Mouse (Mus musculus): ENCODE measurements around the gene Hmgb2. TPM values are rescaled to one million over a fixed set of nuclear protein-coding genes. Genes with fewer than 3 reads are reported as not detected.
A peak's percentile ranks its signal among the peaks of the same experiment; 100 is the strongest.

Gene Hmgb2
- polyA plus RNA-seq, 1 experiment from 2014 or later, result 251 TPM

GRCm38 (mm10) chr8:57486491-57487440 is 24.9 kb upstream of the Hmgb2 start:
- H3K4me3 ChIP-seq (ENCODE audit: low read length), result peak overlapping the region; percentile 99
- WGBS, result under 1% methylated on average over 54 of the region's 54 CpGs
- H3K27ac ChIP-seq (ENCODE audit: low read length), result peak overlapping the region; percentile 98
- peaks cover 12% of the 10 kb centered on the region for H3K36me3 ChIP-seq (ENCODE audit: control insufficient read depth, insufficient read depth)
- no peaks in the 10 kb centered on the region for H3K27me3 ChIP-seq (ENCODE audit: control insufficient read depth, insufficient read depth, low read length)
- peaks cover 12% of the 10 kb centered on the region for H3K4me1 ChIP-seq (ENCODE audit: control insufficient read depth, insufficient read depth, low read length)
- H3K4me2 ChIP-seq (ENCODE audit: low read depth, low read length), result peak overlapping the region; percentile 74
- peak overlapping the region; percentile 99 for H3K9ac ChIP-seq (ENCODE audit: low read length)
- peak; percentile 53 for ATAC-seq (replicated peaks; ENCODE audit: extremely low read depth, insufficient read depth, low FRiP score)
- no peaks in the 10 kb centered on the region for H3K9me3 ChIP-seq (replicated peaks; ENCODE audit: control insufficient read depth, low read length)

- peak within 1 kb of the TSS; percentile 99 for H3K9ac ChIP-seq (ENCODE audit: low read length)
- WGBS, result under 1% methylated on average over 65 of the region's 66 CpGs
- ATAC-seq (replicated peaks; ENCODE audit: extremely low read depth, insufficient read depth, low FRiP score), result peak; percentile 97
Measured at GRCm38 (mm10) chr8:57487441-57488155, 24.1 kb upstream of the Hmgb2 start, which contains the start of gene Sap30. TSS of gene Sap30 (minus strand) at chr8:57487860.

GRCm38 (mm10) chr8:57488312-57488765 is 23.4 kb upstream of the Hmgb2 start:
- Histone ChIP-seq H3K4me1 (ENCODE audit: control insufficient read depth, insufficient read depth, low read length) (peaks cover 12% of the 10 kb centered on the region), H3K4me3 (ENCODE audit: low read length) (peak overlapping the region; percentile 99)
- WGBS, result under 1% methylated on average over 25 of the region's 25 CpGs

More at GRCm38 (mm10) chr8:57487441-57488155, 24.1 kb upstream of the Hmgb2 start, which contains the start of gene Sap30:
- Histone ChIP-seq H3K4me2 (ENCODE audit: low read depth, low read length) (peak within 1 kb of the TSS; percentile 74), H3K27ac (ENCODE audit: low read length) (peak within 1 kb of the TSS; percentile 98), H3K4me3 (ENCODE audit: low read length) (peak within 1 kb of the TSS; percentile 99), H3K4me1 (ENCODE audit: control insufficient read depth, insufficient read depth, low read length) (peaks cover 12% of the 10 kb centered on the region), H3K36me3 (ENCODE audit: control insufficient read depth, insufficient read depth) (peaks cover 6% of the 10 kb centered on the region; the same call in 1 of the 2 replicates), H3K9me3 (replicated peaks; ENCODE audit: control insufficient read depth, low read length) (no peaks in the 10 kb centered on the region), H3K27me3 (ENCODE audit: control insufficient read depth, insufficient read depth, low read length) (no peaks in the 10 kb centered on the region)

GRCm38 (mm10) chr8:57489366-57489765 is 22.3 kb upstream of the Hmgb2 start:
- Histone ChIP-seq H3K4me1 (ENCODE audit: control insufficient read depth, insufficient read depth, low read length) (peaks cover 12% of the 10 kb centered on the region), H3K4me3 (ENCODE audit: low read length) (no peak overlapping the region), H3K27ac (ENCODE audit: low read length) (peak overlapping the region; percentile 95), H3K9me3 (replicated peaks; ENCODE audit: control insufficient read depth, low read length) (no peaks in the 10 kb centered on the region), H3K4me2 (ENCODE audit: low read depth, low read length) (no peak overlapping the region), H3K27me3 (ENCODE audit: control insufficient read depth, insufficient read depth, low read length) (no peaks in the 10 kb centered on the region), H3K36me3 (ENCODE audit: control insufficient read depth, insufficient read depth) (0 out of 2 replicates have a peak, but pooled peaks cover 3% of the 10 kb centered on the region), H3K9ac (ENCODE audit: low read length) (0 out of 2 replicates have a peak overlapping the region, but pooled peaks have one; percentile 34)
- no peak for ATAC-seq (replicated peaks; ENCODE audit: extremely low read depth, insufficient read depth, low FRiP score)
- WGBS, result 96% methylated on average over 1 of the region's 1 CpGs

More at GRCm38 (mm10) chr8:57488312-57488765, 23.4 kb upstream of the Hmgb2 start:
- Histone ChIP-seq H3K27ac (ENCODE audit: low read length) (peak overlapping the region; percentile 95), H3K27me3 (ENCODE audit: control insufficient read depth, insufficient read depth, low read length) (no peaks in the 10 kb centered on the region), H3K9ac (ENCODE audit: low read length) (peak overlapping the region; percentile 79), H3K9me3 (replicated peaks; ENCODE audit: control insufficient read depth, low read length) (no peaks in the 10 kb centered on the region), H3K36me3 (ENCODE audit: control insufficient read depth, insufficient read depth) (peaks cover 3% of the 10 kb centered on the region; the same call in 1 of the 2 replicates), H3K4me2 (ENCODE audit: low read depth, low read length) (peak overlapping the region; percentile 72)
- ATAC-seq (replicated peaks; ENCODE audit: extremely low read depth, insufficient read depth, low FRiP score), result peak; percentile 49

GRCm38 (mm10) chr8:57489896-57490295 is 21.8 kb upstream of the Hmgb2 start:
- H3K9ac ChIP-seq (ENCODE audit: low read length), result no peak overlapping the region
- ATAC-seq (replicated peaks; ENCODE audit: extremely low read depth, insufficient read depth, low FRiP score), result no peak

GRCm38 (mm10) chr8:57491873-57492272 is 19.8 kb upstream of the Hmgb2 start:
- H3K27ac ChIP-seq (ENCODE audit: low read length), result no peak overlapping the region
- H3K4me1 ChIP-seq (ENCODE audit: control insufficient read depth, insufficient read depth, low read length), result peaks cover 5% of the 10 kb centered on the region
- 0 out of 2 replicates have a peak, but pooled peaks cover 3% of the 10 kb centered on the region for H3K36me3 ChIP-seq (ENCODE audit: control insufficient read depth, insufficient read depth)
- WGBS, result 86% methylated on average over 4 of the region's 4 CpGs
- H3K4me2 ChIP-seq (ENCODE audit: low read depth, low read length), result no peak overlapping the region
- no peaks in the 10 kb centered on the region for H3K9me3 ChIP-seq (replicated peaks; ENCODE audit: control insufficient read depth, low read length)
- no peaks in the 10 kb centered on the region for H3K27me3 ChIP-seq (ENCODE audit: control insufficient read depth, insufficient read depth, low read length)
- no peak overlapping the region for H3K9ac ChIP-seq (ENCODE audit: low read length)
- ATAC-seq (replicated peaks; ENCODE audit: extremely low read depth, insufficient read depth, low FRiP score), result no peak
- no peak overlapping the region for H3K4me3 ChIP-seq (ENCODE audit: low read length)

More at GRCm38 (mm10) chr8:57489896-57490295, 21.8 kb upstream of the Hmgb2 start:
- H3K4me2 ChIP-seq (ENCODE audit: low read depth, low read length), result no peak overlapping the region
- no peaks in the 10 kb centered on the region for H3K27me3 ChIP-seq (ENCODE audit: control insufficient read depth, insufficient read depth, low read length)
- H3K4me1 ChIP-seq (ENCODE audit: control insufficient read depth, insufficient read depth, low read length), result peaks cover 12% of the 10 kb centered on the region
- no peaks in the 10 kb centered on the region for H3K9me3 ChIP-seq (replicated peaks; ENCODE audit: control insufficient read depth, low read length)
- 0 out of 2 replicates have a peak, but pooled peaks cover 3% of the 10 kb centered on the region for H3K36me3 ChIP-seq (ENCODE audit: control insufficient read depth, insufficient read depth)
- no peak overlapping the region for H3K4me3 ChIP-seq (ENCODE audit: low read length)
- no peak overlapping the region for H3K27ac ChIP-seq (ENCODE audit: low read length)

GRCm38 (mm10) chr8:57498494-57498846 is 13.2 kb upstream of the Hmgb2 start:
- Histone ChIP-seq H3K36me3 (ENCODE audit: control insufficient read depth, insufficient read depth) (0 out of 2 replicates have a peak, but pooled peaks cover 3% of the 10 kb centered on the region), H3K9me3 (replicated peaks; ENCODE audit: control insufficient read depth, low read length) (peaks cover 3% of the 10 kb centered on the region; the same call in 1 of the 2 replicates), H3K27ac (ENCODE audit: low read length) (peak overlapping the region; percentile 42; the same call in 1 of the 2 replicates), H3K4me2 (ENCODE audit: low read depth, low read length) (peak overlapping the region; percentile 47), H3K4me1 (ENCODE audit: control insufficient read depth, insufficient read depth, low read length) (peaks cover 7% of the 10 kb centered on the region), H3K9ac (ENCODE audit: low read length) (peak overlapping the region; percentile 21; the same call in 1 of the 2 replicates), H3K27me3 (ENCODE audit: control insufficient read depth, insufficient read depth, low read length) (no peaks in the 10 kb centered on the region), H3K4me3 (ENCODE audit: low read length) (peak overlapping the region; percentile 22)
- no peak for ATAC-seq (replicated peaks; ENCODE audit: extremely low read depth, insufficient read depth, low FRiP score)
- WGBS, result 63% methylated on average over 8 of the region's 8 CpGs

- no peak for ATAC-seq (replicated peaks; ENCODE audit: extremely low read depth, insufficient read depth, low FRiP score)
- Histone ChIP-seq H3K9ac (ENCODE audit: low read length) (peak overlapping the region; percentile 21; the same call in 1 of the 2 replicates), H3K4me3 (ENCODE audit: low read length) (peak overlapping the region; percentile 22), H3K4me1 (ENCODE audit: control insufficient read depth, insufficient read depth, low read length) (peaks cover 7% of the 10 kb centered on the region), H3K9me3 (replicated peaks; ENCODE audit: control insufficient read depth, low read length) (peaks cover 3% of the 10 kb centered on the region; the same call in 1 of the 2 replicates), H3K27ac (ENCODE audit: low read length) (peak overlapping the region; percentile 42; the same call in 1 of the 2 replicates), H3K4me2 (ENCODE audit: low read depth, low read length) (peak overlapping the region; percentile 47), H3K27me3 (ENCODE audit: control insufficient read depth, insufficient read depth, low read length) (no peaks in the 10 kb centered on the region), H3K36me3 (ENCODE audit: control insufficient read depth, insufficient read depth) (0 out of 2 replicates have a peak, but pooled peaks cover 2% of the 10 kb centered on the region)
- 45% methylated on average over 17 of the region's 17 CpGs for WGBS
Measured at GRCm38 (mm10) chr8:57498847-57499511, 12.7 kb upstream of the Hmgb2 start.
